Mouse (Mus musculus): ENCODE data around the gene Alox8.

DNA sequence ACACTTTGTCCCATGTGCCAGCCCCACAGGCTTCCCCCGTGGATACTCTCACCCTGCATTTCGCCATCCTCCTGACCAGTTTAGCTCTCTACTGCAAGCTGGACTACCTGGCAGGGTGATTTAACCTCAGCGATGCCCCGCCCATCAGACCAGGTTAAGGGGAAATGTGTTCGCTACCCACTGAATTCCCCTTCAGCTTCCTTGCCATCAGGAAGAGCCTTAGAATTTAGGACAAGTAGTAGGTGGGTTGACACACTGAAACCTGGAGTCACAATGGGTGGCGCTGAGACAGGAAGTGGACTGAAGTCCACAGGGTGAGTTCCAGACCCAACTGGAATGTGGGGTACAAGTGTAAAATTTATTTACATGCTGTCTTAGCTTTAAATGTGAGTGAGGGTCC lies at the start of gene Alox8:
- TF ChIP-seq POLR2A (IDR thresholded peaks at IDR 0.05; ENCODE audit: low read depth, low read length): no peak
- TF ChIP-seq CTCF (IDR thresholded peaks at IDR 0.05; ENCODE audit: borderline replicate concordance, insufficient read depth, low read length): no peak
